Mouse (Mus musculus): Measurements from ENCODE around the gene Bdp1.

Gene Bdp1

DNA sequence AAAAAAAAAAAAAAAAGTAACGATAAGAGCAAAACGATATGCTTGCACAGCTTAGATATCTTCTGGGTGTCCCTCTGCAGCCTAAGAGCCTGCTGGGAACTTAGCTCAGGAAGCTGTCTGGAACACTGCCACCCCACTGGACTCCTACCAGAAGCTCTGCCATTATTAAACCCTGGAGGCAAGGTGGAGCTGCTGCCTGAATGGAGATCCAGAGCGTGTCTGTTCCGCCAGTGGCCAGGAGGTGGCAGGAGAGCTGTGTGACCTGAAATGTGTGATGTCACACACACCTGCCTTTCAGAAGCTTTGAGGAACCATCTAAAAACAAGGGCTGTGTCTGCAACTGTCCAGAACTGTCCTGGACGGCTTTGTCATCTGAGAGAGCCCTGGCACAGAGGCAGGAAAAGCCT, 102.1 kb downstream of the Bdp1 start:
- in situ Hi-C loops (cut with MboI) = no loop called here

DNA sequence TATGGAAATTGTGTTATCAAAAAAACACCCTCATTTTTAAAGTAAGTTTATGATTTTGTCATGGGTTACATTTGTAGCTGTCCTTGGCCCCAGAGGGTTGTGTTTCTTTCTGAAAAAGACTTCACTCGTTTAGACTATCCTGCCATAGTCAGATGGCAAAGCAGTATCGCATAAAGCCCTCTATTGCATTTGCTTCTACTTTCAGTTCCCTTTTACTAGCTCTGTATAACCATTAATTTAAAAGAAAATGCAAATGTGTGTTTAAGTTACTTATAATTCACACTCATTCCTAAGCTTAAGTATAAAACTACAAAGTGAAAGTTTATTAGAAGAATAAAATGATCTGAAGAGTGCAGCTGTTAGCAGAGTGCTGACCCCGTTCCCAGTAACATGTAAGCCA, 104.8 kb downstream of the Bdp1 start:
- in situ Hi-C loops (cut with MboI) = loop anchor here (25.0 kb wide), 1 partner anchor 137 kb away; no protein-coding TSS in a partner anchor

DNA sequence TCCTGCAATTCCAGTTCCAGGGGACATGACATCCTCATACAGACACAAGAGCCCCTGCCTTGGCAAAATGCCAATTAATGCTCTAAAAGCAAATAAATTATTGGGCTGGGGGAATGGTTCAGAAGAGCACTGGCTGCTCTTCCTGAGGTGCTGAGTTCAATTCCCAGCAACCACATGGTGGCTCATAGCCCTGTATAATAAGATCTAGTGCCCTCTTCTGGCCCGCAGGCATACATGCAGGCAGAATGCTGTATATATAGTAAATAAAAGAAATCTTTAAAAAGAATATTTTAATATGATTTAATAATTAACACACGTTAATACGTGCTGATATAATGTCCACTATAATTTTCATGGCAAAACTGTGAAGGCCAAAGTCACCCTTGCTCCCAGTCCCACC, 105.8 kb downstream of the Bdp1 start:
- in situ Hi-C loops (cut with MboI) = loop anchor here (25.0 kb wide), 1 partner anchor 136 kb away; no protein-coding TSS in a partner anchor

DNA sequence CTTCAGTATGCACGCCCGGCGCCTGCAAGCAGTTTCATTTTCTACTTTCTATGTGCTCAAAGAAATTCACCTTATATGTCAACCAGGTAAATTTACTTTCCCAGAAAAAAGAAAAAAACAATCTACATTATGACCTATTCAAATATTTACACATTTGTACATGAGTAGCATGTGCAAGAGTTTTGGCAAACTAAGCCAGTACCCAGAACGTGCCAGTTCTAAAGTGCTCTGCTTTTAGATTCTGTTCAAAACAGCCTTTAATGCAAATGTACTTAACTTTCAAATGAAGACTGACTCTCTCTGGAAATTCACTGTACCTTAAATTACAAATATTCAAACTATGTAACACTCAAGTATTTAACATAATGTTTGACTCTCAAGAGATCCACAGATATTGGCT, 114.3 kb downstream of the Bdp1 start:
- in situ Hi-C loops (cut with MboI) = loop anchor here (25.0 kb wide), 1 partner anchor 127 kb away; no protein-coding TSS in a partner anchor

- in situ Hi-C loops (cut with MboI) = loop anchor here (25.0 kb wide), 1 partner anchor 121 kb away; no protein-coding TSS in a partner anchor
These were observed 120.5 kb downstream of the Bdp1 start for GRCm38 (mm10) chr13:99983320-99983719.

GRCm38 (mm10) chr13:99979406-99979805, 124.5 kb downstream of the Bdp1 start:
- in situ Hi-C loops (cut with MboI) = loop anchor here (25.0 kb wide), 1 partner anchor 117 kb away; no protein-coding TSS in a partner anchor

GRCm38 (mm10) chr13:99970089-99970488, 133.8 kb downstream of the Bdp1 start:
- in situ Hi-C loops (cut with MboI) = no loop called here
